Mouse (Mus musculus) liver, embryonic 18 days (tissue): ENCODE results near the gene Ubtd1. TPM values are rescaled to one million over a fixed set of nuclear protein-coding genes. Genes with fewer than 3 reads are reported as not detected.

ENCODE experiments used
- polyA plus RNA-seq: library from polyadenylated mRNA; depleted of rRNA; stranded (reverse); fragments of >200 nt; gene quantifications from 2 replicates; pipeline ENCODE4 v1.2.3, GENCODE M21; 2012; rRNA removed

Ubtd1 gene
- polyA plus RNA-seq: 9.3 TPM in 2 replicates

GRCm38 (mm10) chr19:41981595-41981927, at the start of gene Ubtd1:
Gene Ubtd1, plus strand, starts transcription at chr19:41981763.

GRCm38 (mm10) chr19:41933179-41934086, 48.1 kb upstream of the Ubtd1 start, which contains the start of the genes Exosc1 and Zdhhc16:
Gene Exosc1, minus strand, starts transcription at chr19:41933423.
Gene Zdhhc16, plus strand, starts transcription at chr19:41933480.

GRCm38 (mm10) chr19:41980819-41981594, 556 bp upstream of the Ubtd1 start, which contains the start of gene Mms19:
Gene Mms19, minus strand, starts transcription at chr19:41981157.

DNA sequence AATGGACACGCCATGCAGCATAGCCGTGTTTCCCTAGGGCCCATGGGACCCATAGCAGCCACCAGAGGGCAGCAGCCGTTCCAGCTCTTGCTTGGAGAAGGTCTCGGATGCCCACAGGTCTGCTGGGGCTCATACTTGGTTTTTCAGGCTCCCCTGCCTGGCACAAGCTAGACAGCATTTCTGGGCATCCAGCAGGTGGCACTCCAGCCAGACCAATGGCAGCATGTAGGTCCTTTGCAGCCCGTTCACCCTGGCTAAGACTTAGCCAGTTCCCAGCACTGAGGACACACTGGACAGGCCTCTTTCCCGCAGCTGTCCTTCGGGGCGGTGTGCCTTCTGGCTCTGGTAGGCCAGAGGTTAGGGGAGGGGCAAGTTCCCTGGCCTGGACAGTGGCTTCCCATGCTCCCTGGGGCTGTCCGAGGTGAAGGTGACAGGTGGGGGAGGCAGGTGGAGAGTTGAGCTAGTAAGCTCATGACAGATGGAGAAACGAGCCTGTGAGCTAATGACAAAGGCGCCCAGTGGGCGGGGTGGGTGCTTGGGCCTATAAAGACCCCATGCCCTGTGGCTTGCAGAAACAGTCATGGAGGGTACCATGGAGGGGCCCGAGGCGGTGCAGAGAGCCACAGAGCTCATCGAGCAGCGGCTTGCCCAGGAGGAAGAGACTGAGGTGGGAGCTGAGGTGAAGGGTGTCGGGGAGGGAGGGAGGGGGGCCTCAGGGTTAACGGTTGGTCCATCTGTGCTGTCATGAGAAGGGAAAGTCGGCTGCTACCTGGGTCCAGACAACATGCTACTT, 54.1 kb downstream of the Ubtd1 start, which contains the start of gene Ankrd2:
Gene Ankrd2 (plus strand): TSS at position 545 of the 793 bp plus-strand sequence.

GRCm38 (mm10) chr19:42045269-42046102, 63.9 kb downstream of the Ubtd1 start, which contains the start of gene Hoga1:
Gene Hoga1, plus strand, starts transcription at chr19:42045610.

GRCm38 (mm10) chr19:42051948-42052347, 70.4 kb downstream of the Ubtd1 start, which contains the start of gene 4933411K16Rik:
Gene 4933411K16Rik, plus strand, starts transcription at chr19:42052248.

Other genes with a start within 250 kb of the Ubtd1 start
- gene Slit1, start 238.1 kb upstream of the Ubtd1 start, polyA plus RNA-seq: 0.38 and 0.41 TPM in 2 replicates
- 13.7 and 15.6 TPM in 2 replicates for gene Arhgap19, start 179.7 kb upstream of the Ubtd1 start, polyA plus RNA-seq
- 1.7 and 2.3 TPM in 2 replicates for gene Frat1, start 151.8 kb upstream of the Ubtd1 start, polyA plus RNA-seq
- 3.1 and 4.1 TPM in 2 replicates for gene Frat2, start 133.6 kb upstream of the Ubtd1 start, polyA plus RNA-seq
- 3.2 and 3.8 TPM in 2 replicates for gene Rrp12, start 85.6 kb upstream of the Ubtd1 start, polyA plus RNA-seq
- gene Pgam1, start 69.8 kb upstream of the Ubtd1 start, polyA plus RNA-seq: 366 and 408 TPM in 2 replicates
- 13.8 and 14.0 TPM in 2 replicates for gene Exosc1, start 48.3 kb upstream of the Ubtd1 start, polyA plus RNA-seq
- gene Zdhhc16, start 48.3 kb upstream of the Ubtd1 start, polyA plus RNA-seq: 20.9 and 21.9 TPM in 2 replicates
- gene Mms19, start 606 bp upstream of the Ubtd1 start, polyA plus RNA-seq: 18.2 and 22.0 TPM in 2 replicates
- gene Ankrd2, start 54.2 kb downstream of the Ubtd1 start, polyA plus RNA-seq: 0.05 and 0.06 TPM in 2 replicates
- 73.2 and 87.5 TPM in 2 replicates for gene Hoga1, start 63.8 kb downstream of the Ubtd1 start, polyA plus RNA-seq
- gene 4933411K16Rik, start 70.5 kb downstream of the Ubtd1 start, polyA plus RNA-seq: 1.8 and 2.4 TPM in 2 replicates
- gene Morn4, start 104.6 kb downstream of the Ubtd1 start, polyA plus RNA-seq: 1.1 TPM in 2 replicates
- gene Pi4k2a, start 108.7 kb downstream of the Ubtd1 start, polyA plus RNA-seq: 16.6 and 17.3 TPM in 2 replicates
- 23.1 and 28.3 TPM in 2 replicates for gene Avpi1, start 147.3 kb downstream of the Ubtd1 start, polyA plus RNA-seq
- 17.8 and 21.1 TPM in 2 replicates for gene Marveld1, start 165.6 kb downstream of the Ubtd1 start, polyA plus RNA-seq
- 12.2 and 16.6 TPM in 2 replicates for gene Zfyve27, start 182.2 kb downstream of the Ubtd1 start, polyA plus RNA-seq
- not detected in 2 replicates for gene Sfrp5, start 220.5 kb downstream of the Ubtd1 start, polyA plus RNA-seq